Mouse (Mus musculus) B cell, adult 62 days (primary cell): ENCODE measurements around the gene Chd1. TPM values are rescaled to one million over a fixed set of nuclear protein-coding genes. Genes with fewer than 3 reads are reported as not detected.

Experiments
- total RNA-seq: library from RNA; stranded (reverse); gene quantifications from 4 replicates; pipeline ENCODE4 v1.2.4, GENCODE M21; 2023

Gene Chd1
- total RNA-seq = 116 to 128 TPM (median 122 TPM) in 4 replicates

GRCm38 (mm10) chr17:15704475-15705300 lies at the start of gene Chd1:
TSS of gene Chd1 (plus strand) at chr17:15704967.

Other genes starting within 250 kb of the Chd1 start
- 101 to 111 TPM (median 104 TPM) in 4 replicates for gene Psmb1, start 205.2 kb upstream of the Chd1 start, total RNA-seq
- 55.0 to 61.2 TPM (median 57.6 TPM) in 4 replicates for gene Tbp, start 205.1 kb upstream of the Chd1 start, total RNA-seq
- 30.4 to 36.6 TPM (median 34.3 TPM) in 4 replicates for gene Pdcd2, start 177.7 kb upstream of the Chd1 start, total RNA-seq
- gene Prdm9, start 140.6 kb upstream of the Chd1 start, total RNA-seq = 29.8 to 39.1 TPM (median 31.6 TPM) in 4 replicates
- gene Rgmb, start 126.1 kb downstream of the Chd1 start, total RNA-seq = 2.1 to 4.6 TPM (median 3.7 TPM) in 4 replicates